Mouse (Mus musculus): ENCODE results near the gene Krtap4-8. TPM values are rescaled to one million over a fixed set of nuclear protein-coding genes. Genes with fewer than 3 reads are reported as not detected.
"Not testable (repeated sequence)": the region's sequence is repeated elsewhere in the genome, so short reads cannot be mapped to it uniquely, and the experiment has no call there.

Krtap4-8 gene
- not detected in 2 replicates for polyA plus RNA-seq (2012; rRNA removed)

DNA sequence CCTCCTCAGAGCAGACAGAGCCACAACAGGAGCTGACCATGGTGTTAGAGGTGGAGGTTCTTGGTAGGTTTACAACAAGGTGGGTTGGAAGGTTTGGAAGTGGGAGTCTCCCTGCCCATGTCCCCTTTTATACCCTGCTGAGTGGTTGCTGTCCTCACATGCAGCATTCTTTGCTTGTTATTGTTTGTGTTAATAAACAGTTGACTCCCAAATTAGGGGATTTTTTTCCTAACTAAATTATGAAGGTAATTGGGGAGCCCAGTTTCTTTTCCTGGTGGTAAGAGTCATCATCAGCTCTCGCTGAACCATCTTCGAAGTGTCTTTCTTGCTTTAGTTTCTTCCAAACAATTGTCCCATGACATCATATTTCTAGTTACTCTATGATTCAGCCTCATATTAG is at the start of gene Krtap4-8:
TSS of gene Krtap4-8 (minus strand) at position 101 of the 400 bp plus-strand sequence.
- no peak for DNase-seq (ENCODE audit: low read depth, low spot score)
- WGBS = 97% methylated on average over 2 of the region's 2 CpGs

DNA sequence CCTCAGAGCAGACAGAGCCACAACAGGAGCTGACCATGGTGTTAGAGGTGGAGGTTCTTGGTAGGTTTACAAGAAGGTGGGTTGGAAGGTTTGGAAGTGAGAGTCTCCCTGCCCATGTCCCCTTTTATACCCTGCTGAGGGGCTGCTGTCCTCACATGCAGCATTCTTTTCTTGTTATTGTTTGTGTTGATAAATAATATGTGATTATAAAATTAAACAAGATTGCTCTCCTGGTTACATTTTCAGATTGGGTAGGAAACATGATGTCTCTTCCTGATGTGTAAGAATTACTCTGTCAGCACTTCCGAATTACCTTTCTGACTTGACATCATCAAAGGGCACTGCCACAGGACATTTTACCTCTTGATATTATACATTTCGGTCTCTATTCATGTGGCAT is 35.1 kb upstream of the Krtap4-8 start, which contains the start of gene Gm11564:
TSS of gene Gm11564 (minus strand) at position 101 of the 400 bp plus-strand sequence.
- 74% methylated on average over 2 of the region's 2 CpGs for WGBS
- DNase-seq (ENCODE audit: low read depth, low spot score) = not testable (repeated sequence)

DNA sequence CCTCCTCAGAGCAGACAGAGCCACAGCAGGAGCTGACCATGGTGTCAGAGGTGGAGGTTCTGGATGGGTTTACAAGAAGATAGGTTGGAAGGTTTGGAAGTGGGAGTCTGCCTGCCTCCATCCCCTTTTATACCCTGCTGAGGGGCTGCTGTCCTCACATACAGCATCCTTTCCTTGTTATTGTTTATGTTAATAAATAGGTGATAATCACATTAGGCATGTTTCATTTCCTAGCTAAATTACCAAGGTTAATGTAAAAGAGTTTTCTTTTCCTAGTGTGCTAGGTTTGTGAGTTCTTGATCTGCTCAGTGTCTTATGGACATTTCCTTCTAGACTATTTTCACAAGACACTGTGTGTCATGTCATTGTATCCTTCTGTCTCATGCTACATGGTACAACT is 29.3 kb upstream of the Krtap4-8 start, which contains the start of gene Krtap4-13:
TSS of gene Krtap4-13 (minus strand) at position 101 of the 400 bp plus-strand sequence.
- DNase-seq (ENCODE audit: low read depth, low spot score) = not testable (repeated sequence)

DNA sequence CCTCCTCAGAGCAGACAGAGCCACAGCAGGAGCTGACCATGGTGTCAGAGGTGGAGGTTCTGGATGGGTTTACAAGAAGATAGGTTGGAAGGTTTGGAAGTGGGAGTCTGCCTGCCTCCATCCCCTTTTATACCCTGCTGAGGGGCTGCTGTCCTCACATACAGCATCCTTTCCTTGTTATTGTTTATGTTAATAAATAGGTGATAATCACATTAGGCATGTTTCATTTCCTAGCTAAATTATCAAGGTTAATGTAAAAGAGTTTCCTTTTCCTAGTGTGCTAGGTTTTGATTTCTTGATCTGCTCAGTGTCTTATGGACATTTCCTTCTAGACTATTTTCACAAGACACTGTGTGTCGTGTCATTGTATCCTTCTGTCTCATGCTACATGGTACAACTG is 23.8 kb upstream of the Krtap4-8 start, which contains the start of gene Gm11554:
TSS of gene Gm11554 (minus strand) at position 101 of the 400 bp plus-strand sequence.
- DNase-seq (ENCODE audit: low read depth, low spot score) = not testable (repeated sequence)
- no CpG with 5 or more reads among the region's 1 CpGs for WGBS

DNA sequence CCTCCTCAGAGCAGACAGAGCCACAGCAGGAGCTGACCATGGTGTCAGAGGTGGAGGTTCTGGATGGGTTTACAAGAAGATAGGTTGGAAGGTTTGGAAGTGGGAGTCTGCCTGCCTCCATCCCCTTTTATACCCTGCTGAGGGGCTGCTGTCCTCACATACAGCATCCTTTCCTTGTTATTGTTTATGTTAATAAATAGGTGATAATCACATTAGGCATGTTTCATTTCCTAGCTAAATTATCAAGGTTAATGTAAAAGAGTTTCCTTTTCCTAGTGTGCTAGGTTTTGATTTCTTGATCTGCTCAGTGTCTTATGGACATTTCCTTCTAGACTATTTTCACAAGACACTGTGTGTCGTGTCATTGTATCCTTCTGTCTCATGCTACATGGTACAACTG is 18.3 kb upstream of the Krtap4-8 start, which contains the start of gene Gm11569:
TSS of gene Gm11569 (minus strand) at position 101 of the 400 bp plus-strand sequence.
- no CpG with 5 or more reads among the region's 1 CpGs for WGBS
- not testable (repeated sequence) for DNase-seq (ENCODE audit: low read depth, low spot score)

DNA sequence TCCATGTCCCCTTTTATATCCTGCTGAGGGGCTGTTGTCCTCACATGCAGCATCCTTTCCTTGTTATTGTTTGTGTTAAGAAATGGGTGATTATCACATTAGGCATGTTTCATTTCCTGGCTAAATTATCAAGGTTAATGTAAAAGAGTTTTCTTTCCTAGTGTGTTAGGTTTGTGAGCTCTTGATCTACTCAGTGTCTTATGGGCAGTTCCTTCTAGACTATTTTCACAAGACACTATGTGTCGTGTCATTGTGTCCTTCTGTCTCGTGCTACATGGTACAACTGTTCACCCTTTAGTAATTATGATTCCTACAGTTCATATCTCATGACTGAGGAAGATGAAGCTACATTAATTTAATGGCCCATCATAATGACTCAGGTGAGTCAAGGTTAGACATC is 12.9 kb upstream of the Krtap4-8 start, which contains the start of gene Gm11596:
TSS of gene Gm11596 (minus strand) at position 101 of the 400 bp plus-strand sequence.
- no peak for DNase-seq (ENCODE audit: low read depth, low spot score)
- WGBS = 67% methylated on average over 2 of the region's 2 CpGs

DNA sequence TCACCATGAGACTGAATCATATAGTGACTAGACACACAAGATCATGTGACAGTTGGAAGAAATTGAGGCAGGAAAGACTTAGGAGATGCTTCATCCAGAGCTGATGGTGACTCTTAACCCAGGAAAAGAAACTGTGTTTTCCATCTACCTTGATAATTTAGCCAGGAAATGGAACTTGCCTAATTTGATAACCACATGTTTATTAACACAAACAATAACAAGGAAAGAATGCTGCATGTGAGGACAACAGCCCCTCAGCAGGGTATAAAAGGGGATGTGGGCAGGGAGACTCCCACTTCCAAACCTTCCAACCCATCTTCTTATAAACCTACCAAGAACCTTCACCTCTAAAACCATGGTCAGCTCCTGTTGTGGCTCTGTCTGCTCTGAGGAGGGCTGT is 4.4 kb upstream of the Krtap4-8 start, which contains the start of gene Krtap4-9:
TSS of gene Krtap4-9 (plus strand) at position 301 of the 400 bp plus-strand sequence.
- not testable (repeated sequence) for DNase-seq (ENCODE audit: low read depth, low spot score)

DNA sequence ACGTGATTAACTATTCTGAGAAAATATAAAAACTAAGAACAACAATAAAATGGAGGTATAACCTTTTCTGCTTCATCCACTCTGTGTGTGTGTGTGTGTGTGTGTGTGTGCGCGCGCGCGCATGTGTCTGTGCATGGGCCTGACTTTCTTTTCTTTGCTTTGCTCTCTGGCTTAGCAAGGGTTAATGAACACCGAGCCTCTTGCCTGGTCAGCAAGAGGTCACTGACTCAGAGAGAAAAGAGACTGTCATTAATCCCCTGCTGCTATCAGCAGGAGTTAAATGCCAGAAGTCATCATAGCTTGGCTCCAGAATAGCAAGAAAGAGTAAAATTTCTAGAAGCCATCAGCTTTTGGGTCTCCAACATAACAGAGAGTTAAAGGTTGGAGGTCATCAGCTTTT is 2.1 kb downstream of the Krtap4-8 start:
- WGBS = 68% methylated on average over 7 of the region's 7 CpGs
- DNase-seq (ENCODE audit: low read depth, low spot score) = no peak

DNA sequence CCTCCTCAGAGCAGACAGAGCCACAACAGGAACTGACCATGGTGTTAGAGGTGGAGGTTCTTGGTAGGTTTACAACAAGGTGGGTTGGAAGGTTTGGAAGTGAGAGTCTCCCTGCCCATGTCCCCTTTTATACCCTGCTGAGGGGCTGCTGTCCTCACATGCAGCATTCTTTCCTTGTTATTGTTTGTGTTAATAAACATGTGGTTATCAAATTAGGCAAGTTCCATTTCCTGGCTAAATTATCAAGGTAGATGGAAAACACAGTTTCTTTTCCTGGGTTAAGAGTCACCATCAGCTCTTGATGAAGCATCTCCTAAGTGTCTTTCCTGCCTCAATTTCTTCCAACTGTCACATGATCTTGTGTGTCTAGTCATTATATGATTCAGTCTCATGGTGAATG is 7.7 kb downstream of the Krtap4-8 start, which contains the start of gene Gm11595:
TSS of gene Gm11595 (minus strand) at position 101 of the 400 bp plus-strand sequence.
- not testable (repeated sequence) for DNase-seq (ENCODE audit: low read depth, low spot score)

DNA sequence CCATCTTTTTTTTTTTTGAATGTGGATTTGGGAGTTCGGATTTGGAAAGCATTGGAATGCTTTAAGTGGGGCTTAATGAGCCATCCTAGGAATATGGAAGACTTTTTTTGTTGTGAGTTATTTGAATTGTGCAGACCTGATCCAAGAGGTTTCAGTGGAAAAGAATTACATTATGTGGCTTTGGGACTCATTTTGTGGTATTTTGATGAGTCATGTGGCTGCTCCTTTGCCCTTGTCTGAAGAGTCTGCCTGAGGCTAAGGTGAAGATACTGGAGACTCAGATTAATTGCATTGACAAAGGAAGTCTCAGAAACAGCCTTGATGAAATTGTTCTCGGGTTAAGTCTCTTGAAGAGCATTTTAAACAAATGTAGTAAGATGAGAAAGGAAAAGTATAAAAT is 12.1 kb downstream of the Krtap4-8 start:
- DNase-seq (ENCODE audit: low read depth, low spot score) = no peak
- 76% methylated on average over 2 of the region's 2 CpGs for WGBS

DNA sequence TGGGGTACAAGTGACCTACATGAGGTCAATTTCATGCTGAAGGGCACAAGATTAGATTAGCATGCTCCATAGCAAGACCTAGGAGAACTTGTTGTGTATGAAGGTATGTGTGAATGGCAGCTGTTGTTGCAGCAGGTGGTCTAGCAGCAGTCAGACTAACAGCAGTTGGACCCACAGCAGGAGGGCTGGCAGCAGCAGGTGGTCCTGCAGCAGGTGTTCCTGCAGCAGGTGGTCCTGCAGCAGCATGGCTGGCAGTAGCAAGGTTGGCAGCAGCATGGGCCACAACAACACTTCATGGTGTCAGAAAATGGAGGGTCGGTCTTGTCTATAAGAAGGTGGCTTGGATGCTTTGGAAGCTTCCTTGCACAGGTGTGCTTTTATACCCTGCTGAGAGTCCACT is 21.6 kb downstream of the Krtap4-8 start:
- DNase-seq (ENCODE audit: low read depth, low spot score) = no peak
- WGBS = 90% methylated on average over 1 of the region's 1 CpGs

DNA sequence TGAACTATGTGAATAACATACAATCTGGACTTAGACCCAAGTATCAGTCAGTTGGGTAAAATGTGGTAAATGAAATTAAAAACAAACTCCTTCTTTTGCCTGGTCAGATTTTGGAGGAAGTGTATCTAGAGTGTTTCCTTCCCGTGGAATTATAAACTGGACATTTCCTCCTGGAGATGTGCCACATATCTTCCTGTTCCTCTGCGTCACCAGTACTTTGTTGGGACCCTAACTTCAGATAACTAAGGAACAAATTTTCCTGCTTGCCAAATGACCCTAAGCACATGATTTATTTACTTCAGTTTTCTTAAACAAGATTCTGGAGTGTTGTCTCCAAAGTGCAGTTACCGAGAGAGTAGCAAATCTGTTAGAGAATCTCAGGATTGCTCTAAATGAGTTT is 36.5 kb downstream of the Krtap4-8 start:
- 74% methylated on average over 3 of the region's 3 CpGs for WGBS
- no peak for DNase-seq (ENCODE audit: low read depth, low spot score)

DNA sequence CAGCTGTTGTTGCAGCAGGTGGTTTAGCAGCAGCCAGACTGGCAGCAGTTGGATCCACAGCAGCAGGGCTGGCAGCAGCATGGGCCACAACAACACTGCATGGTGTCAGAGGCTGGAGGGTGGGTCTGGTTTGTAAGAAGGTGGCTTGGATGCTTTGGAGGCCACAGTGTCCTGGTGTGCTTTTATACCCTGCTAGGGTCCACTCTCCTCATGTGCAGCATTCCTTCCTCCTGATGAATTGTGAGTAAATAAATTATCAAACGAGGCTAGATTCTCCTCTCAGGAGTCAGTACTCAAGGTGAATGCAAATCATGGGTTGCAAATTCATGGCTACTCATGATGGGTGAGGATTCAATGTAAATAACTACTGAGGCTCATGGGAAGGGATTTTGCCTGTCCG is 46.3 kb downstream of the Krtap4-8 start, which contains the start of gene Gm14180:
TSS of gene Gm14180 (minus strand) at position 101 of the 400 bp plus-strand sequence.
- DNase-seq (ENCODE audit: low read depth, low spot score) = no peak
- 57% methylated on average over 2 of the region's 2 CpGs for WGBS

Other genes starting within 250 kb of the Krtap4-8 start
- not detected in 2 replicates for gene Krt40, start 237.5 kb downstream of the Krtap4-8 start, polyA plus RNA-seq (2012; rRNA removed)
- not detected in 2 replicates for gene Krtap3-3, start 229.8 kb downstream of the Krtap4-8 start, polyA plus RNA-seq (2012; rRNA removed)
- gene Krtap3-2, start 223.9 kb downstream of the Krtap4-8 start, polyA plus RNA-seq (2012; rRNA removed) = not detected in 2 replicates
- not detected in 2 replicates for gene Gm11939, start 221.2 kb downstream of the Krtap4-8 start, polyA plus RNA-seq (2012; rRNA removed)
- gene Krtap3-1, start 214.1 kb downstream of the Krtap4-8 start, polyA plus RNA-seq (2012; rRNA removed) = 0.30 and 0.55 TPM in 2 replicates
- gene Krtap1-5, start 199.7 kb downstream of the Krtap4-8 start, polyA plus RNA-seq (2012; rRNA removed) = not detected in 2 replicates
- gene Krtap1-4, start 197.1 kb downstream of the Krtap4-8 start, polyA plus RNA-seq (2012; rRNA removed) = not detected in 2 replicates
- gene Krtap1-3, start 189.4 kb downstream of the Krtap4-8 start, polyA plus RNA-seq (2012; rRNA removed) = not detected in 2 replicates
- not detected in 2 replicates for gene Krtap9-3, start 182.6 kb downstream of the Krtap4-8 start, polyA plus RNA-seq (2012; rRNA removed)
- gene Gm11938, start 177.4 kb downstream of the Krtap4-8 start, polyA plus RNA-seq (2012; rRNA removed) = 0.21 TPM in 1 of 2 replicates, not detected in the other
- not detected in 2 replicates for gene Gm11937, start 170.5 kb downstream of the Krtap4-8 start, polyA plus RNA-seq (2012; rRNA removed)
- 0.22 TPM in 1 of 2 replicates, not detected in the other for gene Krtap2-4, start 165.9 kb downstream of the Krtap4-8 start, polyA plus RNA-seq (2012; rRNA removed)
- gene Gm11562, start 160.3 kb downstream of the Krtap4-8 start, polyA plus RNA-seq (2012; rRNA removed) = 0.26 TPM in 1 of 2 replicates, not detected in the other
- gene Krtap4-1, start 152.5 kb downstream of the Krtap4-8 start, polyA plus RNA-seq (2012; rRNA removed) = not detected in 2 replicates
- gene Krtap4-2, start 145.6 kb downstream of the Krtap4-8 start, polyA plus RNA-seq (2012; rRNA removed) = not detected in 2 replicates
- gene Krtap4-7, start 136.6 kb downstream of the Krtap4-8 start, polyA plus RNA-seq (2012; rRNA removed) = not detected in 2 replicates
- gene Gm11555, start 130.5 kb downstream of the Krtap4-8 start, polyA plus RNA-seq (2012; rRNA removed) = not detected in 2 replicates
- not detected in 2 replicates for gene Gm11563, start 121.7 kb downstream of the Krtap4-8 start, polyA plus RNA-seq (2012; rRNA removed)
- not detected in 2 replicates for gene Krtap4-6, start 114.7 kb downstream of the Krtap4-8 start, polyA plus RNA-seq (2012; rRNA removed)
- not detected in 2 replicates for gene Gm14190, start 90.0 kb downstream of the Krtap4-8 start, polyA plus RNA-seq (2012; rRNA removed)
- not detected in 2 replicates for gene Gm14180, start 46.4 kb downstream of the Krtap4-8 start, polyA plus RNA-seq (2012; rRNA removed)
- gene Gm11595, start 7.8 kb downstream of the Krtap4-8 start, polyA plus RNA-seq (2012; rRNA removed) = not detected in 2 replicates
- gene Krtap4-9, start 4.5 kb upstream of the Krtap4-8 start, polyA plus RNA-seq (2012; rRNA removed) = not detected in 2 replicates
- gene Gm11596, start 12.8 kb upstream of the Krtap4-8 start, polyA plus RNA-seq (2012; rRNA removed) = not detected in 2 replicates
- gene Gm11569, start 18.2 kb upstream of the Krtap4-8 start, polyA plus RNA-seq (2012; rRNA removed) = not detected in 2 replicates
- not detected in 2 replicates for gene Gm11554, start 23.7 kb upstream of the Krtap4-8 start, polyA plus RNA-seq (2012; rRNA removed)
- gene Krtap4-13, start 29.2 kb upstream of the Krtap4-8 start, polyA plus RNA-seq (2012; rRNA removed) = not detected in 2 replicates
- gene Gm11564, start 35.0 kb upstream of the Krtap4-8 start, polyA plus RNA-seq (2012; rRNA removed) = not detected in 2 replicates
- not detected in 2 replicates for gene 2300003K06Rik, start 57.4 kb upstream of the Krtap4-8 start, polyA plus RNA-seq (2012; rRNA removed)
- 0.11 and 0.33 TPM in 2 replicates for gene Krtap4-16, start 70.9 kb upstream of the Krtap4-8 start, polyA plus RNA-seq (2012; rRNA removed)
- not detected in 2 replicates for gene Gm11568, start 77.2 kb upstream of the Krtap4-8 start, polyA plus RNA-seq (2012; rRNA removed)
- not detected in 2 replicates for gene Gm11559, start 83.8 kb upstream of the Krtap4-8 start, polyA plus RNA-seq (2012; rRNA removed)
- gene Krtap9-1, start 92.7 kb upstream of the Krtap4-8 start, polyA plus RNA-seq (2012; rRNA removed) = not detected in 2 replicates
- gene Gm11567, start 98.5 kb upstream of the Krtap4-8 start, polyA plus RNA-seq (2012; rRNA removed) = not detected in 2 replicates
- not detected in 2 replicates for gene Krtap31-1, start 127.2 kb upstream of the Krtap4-8 start, polyA plus RNA-seq (2012; rRNA removed)
- gene Gm11565, start 134.0 kb upstream of the Krtap4-8 start, polyA plus RNA-seq (2012; rRNA removed) = not detected in 2 replicates
- not detected in 2 replicates for gene Krtap31-2, start 155.6 kb upstream of the Krtap4-8 start, polyA plus RNA-seq (2012; rRNA removed)
- gene Krtap9-5, start 167.8 kb upstream of the Krtap4-8 start, polyA plus RNA-seq (2012; rRNA removed) = not detected in 2 replicates
- not detected in 2 replicates for gene Krtap29-1, start 198.3 kb upstream of the Krtap4-8 start, polyA plus RNA-seq (2012; rRNA removed)
- gene Krtap16-1, start 205.9 kb upstream of the Krtap4-8 start, polyA plus RNA-seq (2012; rRNA removed) = not detected in 2 replicates
- not detected in 2 replicates for gene Krtap17-1, start 213.3 kb upstream of the Krtap4-8 start, polyA plus RNA-seq (2012; rRNA removed)
- gene Krt33a, start 235.5 kb upstream of the Krtap4-8 start, polyA plus RNA-seq (2012; rRNA removed) = not detected in 2 replicates
- not detected in 2 replicates for gene Krt33b, start 249.2 kb upstream of the Krtap4-8 start, polyA plus RNA-seq (2012; rRNA removed)